Mouse (Mus musculus) ES-Bruce4 (cell line): ENCODE results near the gene Immp2l. TPM values are rescaled to one million over a fixed set of nuclear protein-coding genes. Genes with fewer than 3 reads are reported as not detected.

Experiments used
- H3K27ac ChIP-seq: 2 replicates; pipeline ENCODE4 v1.5.1; 2012; ENCODE audit warnings: low read length, inconsistent platforms; ENCODE audit not compliant: insufficient read depth
- H3K27me3 ChIP-seq: 2 replicates; pipeline ENCODE4 v1.6.1; 2012; ENCODE audit warnings: mild to moderate bottlenecking, low read length, inconsistent platforms; ENCODE audit not compliant: control insufficient read depth, poor library complexity, insufficient read depth, severe bottlenecking
- H3K36me3 ChIP-seq: 2 replicates; pipeline ENCODE4 v1.6.1; 2012; ENCODE audit warnings: inconsistent platforms, mild to moderate bottlenecking, low read length, moderate library complexity; ENCODE audit not compliant: control insufficient read depth, poor library complexity, insufficient read depth, severe bottlenecking
- H3K4me1 ChIP-seq: one replicate; pipeline ENCODE4 v1.8.1; 2011; ENCODE audit warnings: low read length; ENCODE audit not compliant: control insufficient read depth, insufficient read depth
- H3K4me3 ChIP-seq: 2 replicates; pipeline ENCODE4 v1.5.1; 2011; ENCODE audit warnings: low read depth, mild to moderate bottlenecking, low read length
- H3K9ac ChIP-seq: 2 replicates; pipeline ENCODE4 v1.6.1; 2012; ENCODE audit warnings: low read depth, mild to moderate bottlenecking, inconsistent platforms; ENCODE audit not compliant: poor library complexity, severe bottlenecking
- H3K9me3 ChIP-seq: replicated peaks from 2 replicates; pipeline ENCODE4 v1.6.1; 2012; ENCODE audit warnings: mild to moderate bottlenecking, low read length, inconsistent platforms; ENCODE audit not compliant: control insufficient read depth, poor library complexity, insufficient read depth, severe bottlenecking
- CTCF ChIP-seq: IDR thresholded peaks from one replicate; pipeline ENCODE4 v1.8.1; 2011; ENCODE audit warnings: low read depth, low read length
- EP300 ChIP-seq: IDR thresholded peaks from 2 replicates; pipeline ENCODE4 v1.6.1; 2011; ENCODE audit warnings: low read depth, low read length; ENCODE audit not compliant: insufficient read depth
- POLR2A ChIP-seq: IDR thresholded peaks from one replicate; pipeline ENCODE4 v1.8.1; 2011; ENCODE audit warnings: low read length; ENCODE audit not compliant: insufficient read depth
- polyA plus RNA-seq: library from polyadenylated mRNA; stranded (reverse); fragments of >200 nt; gene quantifications from 2 replicates; pipeline ENCODE4 v1.2.4, GENCODE M21; 2011; ENCODE audit warnings: low read depth; ENCODE audit not compliant: missing spikeins, insufficient read depth, insufficient read length

Gene Immp2l
- polyA plus RNA-seq, 1 experiment, result 15.5 TPM

DNA sequence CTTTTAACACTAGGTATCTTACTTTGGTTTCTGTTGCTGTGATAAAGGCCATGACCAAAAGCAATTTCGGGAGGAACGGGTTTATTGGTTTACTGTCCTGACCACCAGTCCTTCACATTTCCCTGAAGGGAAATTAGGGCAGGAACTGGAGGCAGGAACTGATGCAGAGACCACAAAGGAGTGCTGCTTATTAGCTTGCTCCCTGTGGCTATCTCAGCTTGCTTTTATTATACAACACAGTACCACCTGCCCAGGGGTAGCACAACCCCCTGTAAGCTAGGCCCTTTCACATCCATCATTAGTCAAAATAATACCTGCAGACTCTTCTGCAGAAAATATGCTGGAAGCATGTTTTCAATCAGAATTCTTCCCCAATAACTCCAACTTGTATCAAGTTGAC, 844.4 kb downstream of the Immp2l start:
- H3K9me3 ChIP-seq, result no peaks in the 10 kb centered on the region

DNA sequence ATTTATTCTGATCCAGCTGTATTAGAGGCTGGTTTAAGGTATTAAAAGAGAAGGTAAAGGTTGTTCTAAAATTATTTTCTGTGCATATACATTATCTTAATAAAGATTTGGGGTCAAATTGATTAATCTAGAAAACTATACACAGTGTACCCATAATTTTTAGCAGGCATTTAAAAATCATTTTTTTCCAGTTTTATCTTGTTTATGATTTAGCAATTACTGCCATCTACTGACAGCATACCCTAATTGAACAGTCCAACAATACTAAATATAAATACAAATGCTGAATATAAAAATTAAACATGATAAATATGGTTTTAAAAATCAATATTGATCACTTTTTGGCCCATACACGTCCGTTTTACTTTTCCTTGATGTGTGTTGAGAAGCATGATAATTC, 850.1 kb downstream of the Immp2l start:
- no peaks in the 10 kb centered on the region for H3K9me3 ChIP-seq
- H3K4me1 ChIP-seq, result no peaks in the 10 kb centered on the region
- H3K27ac ChIP-seq, result no peak overlapping the region
- H3K36me3 ChIP-seq, result no peaks in the 10 kb centered on the region
- no peaks in the 10 kb centered on the region for H3K27me3 ChIP-seq
- H3K9ac ChIP-seq, result no peak overlapping the region
- no peak for TF ChIP-seq POLR2A
- no peak for TF ChIP-seq EP300
- no peak for TF ChIP-seq CTCF
- H3K4me3 ChIP-seq, result no peak overlapping the region

More for the DNA sequence above, 844.4 kb downstream of the Immp2l start:
- no peak for TF ChIP-seq EP300
- no peak for TF ChIP-seq CTCF
- no peak for TF ChIP-seq POLR2A
- H3K4me1 ChIP-seq, result no peaks in the 10 kb centered on the region
- H3K9ac ChIP-seq, result no peak overlapping the region
- H3K27me3 ChIP-seq, result no peaks in the 10 kb centered on the region
- H3K4me3 ChIP-seq, result no peak overlapping the region
- no peaks in the 10 kb centered on the region for H3K36me3 ChIP-seq
- no peak overlapping the region for H3K27ac ChIP-seq

DNA sequence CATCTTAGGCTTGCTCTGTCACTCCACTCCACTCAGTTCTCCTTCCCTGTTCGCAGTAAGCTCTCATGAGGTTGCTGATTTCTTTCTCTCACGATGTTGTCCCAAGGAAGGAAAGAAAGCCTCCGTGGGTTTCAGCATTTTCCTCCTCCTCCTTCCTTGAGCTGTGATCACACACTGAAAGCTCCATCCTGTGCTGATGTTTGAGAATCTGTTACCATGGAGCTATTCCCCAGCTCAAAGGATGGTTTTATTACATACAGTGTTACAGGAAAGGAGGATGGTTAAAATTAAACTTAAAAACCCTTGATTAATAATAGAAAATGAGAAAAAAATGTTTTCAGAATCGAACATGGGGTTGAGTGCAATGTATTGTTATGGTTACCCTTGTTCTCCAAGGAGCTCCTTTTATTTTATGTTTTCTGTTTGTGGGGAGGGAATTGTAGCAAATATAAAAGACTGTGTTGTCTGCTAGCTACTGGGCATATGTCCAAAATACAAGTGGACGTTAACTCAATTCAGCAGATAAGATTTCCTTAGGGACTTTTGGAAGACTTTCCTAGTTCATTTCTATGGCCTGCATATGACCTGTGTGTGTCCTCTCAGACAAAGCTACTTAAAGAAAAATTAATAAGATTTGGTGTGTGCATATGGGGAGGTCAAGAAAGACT, 853.5 kb downstream of the Immp2l start:
- no peaks in the 10 kb centered on the region for H3K36me3 ChIP-seq
- H3K9me3 ChIP-seq, result no peaks in the 10 kb centered on the region
- H3K27ac ChIP-seq, result no peak overlapping the region
- H3K9ac ChIP-seq, result no peak overlapping the region
- TF ChIP-seq CTCF (no peak), EP300 (no peak), POLR2A (no peak)
- H3K4me3 ChIP-seq, result no peak overlapping the region
- H3K4me1 ChIP-seq, result no peaks in the 10 kb centered on the region
- H3K27me3 ChIP-seq, result no peaks in the 10 kb centered on the region

DNA sequence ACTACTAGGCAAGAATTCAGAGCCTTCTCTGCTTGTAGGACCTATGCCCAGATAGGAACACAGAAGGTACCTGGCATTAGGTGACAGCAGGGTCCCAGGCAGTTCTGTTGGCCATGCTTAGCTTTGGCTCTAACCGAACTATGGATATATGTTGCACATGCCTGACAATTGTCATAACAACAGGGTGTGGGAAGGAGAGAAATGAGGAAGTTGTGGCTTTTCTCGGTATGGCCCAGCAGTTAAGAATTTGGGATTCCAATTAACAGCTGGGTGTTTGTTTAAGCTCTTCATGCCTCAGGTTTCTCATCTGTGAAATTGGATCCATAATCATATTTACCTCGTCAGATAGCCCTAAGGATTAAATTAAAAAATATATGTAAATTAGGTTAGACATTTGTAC, 854.6 kb downstream of the Immp2l start:
- no peaks in the 10 kb centered on the region for H3K27me3 ChIP-seq
- H3K9ac ChIP-seq, result no peak overlapping the region
- no peak overlapping the region for H3K4me3 ChIP-seq
- no peak overlapping the region for H3K27ac ChIP-seq
- no peaks in the 10 kb centered on the region for H3K36me3 ChIP-seq
- H3K4me1 ChIP-seq, result no peaks in the 10 kb centered on the region
- TF ChIP-seq EP300 (no peak), POLR2A (no peak)
- H3K9me3 ChIP-seq, result no peaks in the 10 kb centered on the region

DNA sequence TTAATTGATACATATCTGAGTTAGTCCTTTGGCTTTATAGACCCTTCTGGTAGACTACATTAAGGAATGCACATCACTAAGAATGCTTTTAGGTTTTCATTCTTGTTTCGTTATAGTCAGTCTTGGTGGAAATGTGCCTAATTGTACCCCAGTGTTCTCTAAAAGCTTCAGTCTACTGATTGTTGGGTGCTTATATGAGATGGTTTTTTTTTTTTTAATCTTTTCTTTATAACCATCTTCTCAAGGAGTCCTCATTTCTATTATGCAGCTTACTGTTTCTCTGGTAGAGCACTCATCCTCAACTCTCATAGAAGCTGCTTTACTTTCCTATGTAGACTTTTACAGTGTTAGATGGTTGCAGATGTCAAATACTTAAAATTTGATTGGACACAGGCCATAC, 855.1 kb downstream of the Immp2l start:
- Histone ChIP-seq H3K36me3 (no peaks in the 10 kb centered on the region), H3K9me3 (no peaks in the 10 kb centered on the region), H3K4me1 (no peaks in the 10 kb centered on the region), H3K9ac (no peak overlapping the region), H3K4me3 (no peak overlapping the region), H3K27ac (no peak overlapping the region), H3K27me3 (no peaks in the 10 kb centered on the region)
- no peak for TF ChIP-seq EP300
- TF ChIP-seq POLR2A, result no peak
- no peak for TF ChIP-seq CTCF

DNA sequence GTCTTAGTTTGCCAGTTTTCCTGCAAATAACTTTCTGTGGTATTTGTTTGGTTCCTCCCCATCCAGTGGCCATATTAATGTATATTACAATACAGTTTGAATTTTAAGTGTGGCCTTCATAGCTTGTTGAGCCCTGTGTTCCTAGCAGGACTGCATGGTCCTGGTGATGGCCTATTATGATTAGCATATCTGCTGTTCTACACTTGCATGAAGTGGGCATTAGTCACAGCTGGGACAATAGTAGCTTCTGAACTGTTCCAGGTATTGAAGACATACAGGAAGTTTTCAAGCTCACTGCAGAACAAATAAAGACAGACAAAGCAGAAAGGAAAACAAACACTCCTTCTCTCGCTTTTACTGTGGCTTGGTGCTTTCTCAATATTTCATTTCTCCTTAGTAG, 855.5 kb downstream of the Immp2l start:
- TF ChIP-seq POLR2A (no peak), CTCF (no peak), EP300 (no peak)
- H3K4me1 ChIP-seq, result no peaks in the 10 kb centered on the region
- H3K9ac ChIP-seq, result no peak overlapping the region

DNA sequence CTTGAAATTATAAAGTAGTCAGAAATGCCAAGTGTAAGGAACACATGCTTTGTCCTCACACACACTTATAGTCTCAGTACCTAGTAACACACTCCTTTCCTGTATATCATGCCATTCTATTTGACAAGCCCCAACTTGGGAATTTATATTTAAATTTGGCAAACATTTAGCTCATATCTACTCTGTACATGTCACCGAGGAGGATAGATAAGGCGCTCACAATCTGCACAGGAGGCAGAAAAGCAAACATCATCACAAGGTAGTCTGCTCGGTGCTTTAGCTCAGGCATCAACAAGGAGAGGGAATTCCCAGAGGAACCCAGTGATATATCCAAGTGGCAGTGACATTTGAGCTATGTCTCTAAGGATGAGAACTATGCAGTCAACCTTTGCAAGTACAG, 856.9 kb downstream of the Immp2l start:
- no peaks in the 10 kb centered on the region for H3K27me3 ChIP-seq
- H3K9me3 ChIP-seq, result no peaks in the 10 kb centered on the region
- no peak for TF ChIP-seq EP300
- no peak for TF ChIP-seq CTCF
- TF ChIP-seq POLR2A, result no peak
- no peaks in the 10 kb centered on the region for H3K4me1 ChIP-seq
- H3K27ac ChIP-seq, result no peak overlapping the region
- no peak overlapping the region for H3K9ac ChIP-seq
- H3K36me3 ChIP-seq, result no peaks in the 10 kb centered on the region
- no peak overlapping the region for H3K4me3 ChIP-seq

More for the DNA sequence above, 855.5 kb downstream of the Immp2l start:
- H3K27me3 ChIP-seq, result no peaks in the 10 kb centered on the region
- no peaks in the 10 kb centered on the region for H3K9me3 ChIP-seq
- H3K4me3 ChIP-seq, result no peak overlapping the region
- H3K36me3 ChIP-seq, result no peaks in the 10 kb centered on the region
- no peak overlapping the region for H3K27ac ChIP-seq
